Mouse (Mus musculus) G1E (cell line): ENCODE results near the gene Gm5565.
"Not testable (repeated sequence)": the region's sequence is repeated elsewhere in the genome, so short reads cannot be mapped to it uniquely, and the experiment has no call there.

ENCODE experiments used
- CTCF ChIP-seq: IDR thresholded peaks from 2 replicates; pipeline ENCODE4 v1.5.1; 2012; ENCODE audit warnings: low read depth, low read length, inconsistent platforms, mixed read lengths
- TAL1 ChIP-seq: conservative IDR thresholded peaks from 2 replicates; pipeline ENCODE4 v1.6.1; 2012; ENCODE audit warnings: low read depth, low read length, inconsistent platforms, mixed read lengths

DNA sequence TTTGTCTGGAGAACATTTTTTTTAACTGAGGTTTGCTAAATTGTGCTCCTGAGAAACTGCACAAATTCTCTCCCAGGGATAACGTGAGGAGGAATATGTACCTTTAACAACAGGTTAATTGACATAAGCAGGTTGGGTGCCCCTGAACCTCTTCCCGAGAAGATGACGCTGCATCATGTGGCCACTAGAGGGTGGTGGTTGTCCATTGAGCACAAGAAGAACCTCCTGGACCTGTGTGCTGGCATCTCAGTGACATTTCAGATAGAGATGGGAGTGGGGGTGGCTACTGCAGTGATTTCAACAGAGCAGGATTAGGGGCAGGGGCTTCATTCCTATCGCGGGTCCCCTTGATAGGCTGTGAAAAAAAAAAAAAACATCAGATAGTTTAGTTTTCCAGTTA lies 27.1 kb upstream of the Gm5565 start:
- not testable (repeated sequence) for TF ChIP-seq TAL1
- TF ChIP-seq CTCF = peak; percentile 35
